Mouse (Mus musculus) erythroblast, embryonic 14.5 days (primary cell): ENCODE measurements around the gene Kdelr1. TPM values are rescaled to one million over a fixed set of nuclear protein-coding genes. Genes with fewer than 3 reads are reported as not detected.

ENCODE experiments used
- H3K27me3 ChIP-seq: 2 replicates; pipeline ENCODE4 v1.6.1; 2012; ENCODE audit warnings: inconsistent platforms; ENCODE audit not compliant: control insufficient read depth
- H3K36me3 ChIP-seq: 2 replicates; pipeline ENCODE4 v1.6.1; 2012; ENCODE audit warnings: mild to moderate bottlenecking, inconsistent platforms; ENCODE audit not compliant: control insufficient read depth
- H3K4me1 ChIP-seq: 2 replicates; pipeline ENCODE4 v1.6.1; 2012; ENCODE audit warnings: inconsistent platforms; ENCODE audit not compliant: control insufficient read depth
- H3K4me3 ChIP-seq: replicated peaks from 2 replicates; pipeline ENCODE3; 2012; ENCODE audit warnings: moderate library complexity, mild to moderate bottlenecking, inconsistent platforms
- H3K9me3 ChIP-seq: 2 replicates; pipeline ENCODE4 v1.6.1; 2012; ENCODE audit warnings: low read length, inconsistent platforms, mixed read lengths; ENCODE audit not compliant: control insufficient read depth
- GATA1 ChIP-seq: IDR thresholded peaks from 2 replicates; pipeline ENCODE4 v1.6.1; 2012; ENCODE audit warnings: low read length, inconsistent platforms, mixed read lengths
- TAL1 ChIP-seq: IDR thresholded peaks from 3 replicates; pipeline ENCODE4 v1.6.1; 2012; ENCODE audit warnings: low read length, inconsistent platforms, mixed read lengths
- polyA plus RNA-seq: library from polyadenylated mRNA; stranded (reverse); fragments of >175 nt; gene quantifications from 2 replicates; pipeline ENCODE4 v1.2.3, GENCODE M21; 2012

The Kdelr1 gene
- polyA plus RNA-seq, 1 experiment: 19.2 TPM

DNA sequence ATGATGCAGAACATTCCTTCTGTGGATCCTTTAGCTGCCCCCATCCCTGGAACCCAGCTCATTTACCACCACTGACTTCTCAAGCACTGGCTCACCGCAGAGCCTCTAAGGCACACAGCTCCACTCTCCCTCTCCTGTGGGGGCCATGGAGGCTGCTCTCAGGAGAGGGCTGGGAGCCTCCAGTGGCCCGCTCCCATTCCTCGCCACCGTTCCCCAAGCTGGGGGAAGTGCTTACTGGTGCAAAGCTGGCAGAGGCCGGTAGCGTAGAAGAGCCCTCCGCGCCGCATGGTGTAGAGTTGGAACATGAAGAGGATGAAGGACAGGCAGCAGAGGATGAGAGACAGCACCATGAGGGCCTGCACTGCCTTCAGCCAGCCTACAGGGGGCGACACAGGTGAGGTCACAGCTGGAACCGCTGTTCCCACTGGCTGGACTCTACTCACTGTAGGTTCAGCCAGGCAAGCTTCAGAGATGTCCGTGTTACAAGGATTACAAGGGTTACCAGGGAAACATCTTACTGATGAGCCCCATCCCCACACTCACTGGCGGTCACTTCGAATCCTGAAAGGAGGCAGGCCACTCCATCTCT is 46.6 kb downstream of the Kdelr1 start:
- Histone ChIP-seq H3K27me3 (no peaks in the 10 kb centered on the region), H3K36me3 (peaks cover 35% of the 10 kb centered on the region), H3K4me3 (no peak overlapping the region), H3K9me3 (no peaks in the 10 kb centered on the region; the same call in 1 of the 2 replicates), H3K4me1 (peaks cover 81% of the 10 kb centered on the region)
- TF ChIP-seq GATA1 (no peak), TAL1 (no peak)

DNA sequence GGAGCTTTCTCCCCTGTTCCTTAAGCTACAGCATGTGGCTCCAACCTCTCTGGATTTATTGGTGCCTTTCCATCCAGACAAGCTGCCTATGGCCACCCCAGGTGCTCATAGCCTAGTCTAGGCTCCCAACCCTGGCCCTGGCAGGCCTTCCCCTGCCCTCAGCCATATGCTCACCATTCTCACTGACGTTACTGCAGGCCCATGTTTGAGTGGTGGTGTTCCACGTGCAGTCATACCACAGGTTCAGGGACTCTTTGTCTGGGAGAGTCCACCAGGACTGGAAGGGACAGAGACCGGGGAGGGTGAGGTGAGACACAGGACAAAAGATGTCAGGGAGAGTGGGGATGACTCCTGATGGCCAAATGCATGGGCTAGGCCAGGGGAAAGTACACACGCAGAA is 47.2 kb downstream of the Kdelr1 start:
- H3K36me3 ChIP-seq: peaks cover 30% of the 10 kb centered on the region
- H3K4me1 ChIP-seq: peaks cover 86% of the 10 kb centered on the region
- no peaks in the 10 kb centered on the region; the same call in 1 of the 2 replicates for H3K9me3 ChIP-seq
- H3K4me3 ChIP-seq: peak overlapping the region; percentile 66
- H3K27me3 ChIP-seq: no peaks in the 10 kb centered on the region
- no peak for TF ChIP-seq GATA1
- no peak for TF ChIP-seq TAL1

DNA sequence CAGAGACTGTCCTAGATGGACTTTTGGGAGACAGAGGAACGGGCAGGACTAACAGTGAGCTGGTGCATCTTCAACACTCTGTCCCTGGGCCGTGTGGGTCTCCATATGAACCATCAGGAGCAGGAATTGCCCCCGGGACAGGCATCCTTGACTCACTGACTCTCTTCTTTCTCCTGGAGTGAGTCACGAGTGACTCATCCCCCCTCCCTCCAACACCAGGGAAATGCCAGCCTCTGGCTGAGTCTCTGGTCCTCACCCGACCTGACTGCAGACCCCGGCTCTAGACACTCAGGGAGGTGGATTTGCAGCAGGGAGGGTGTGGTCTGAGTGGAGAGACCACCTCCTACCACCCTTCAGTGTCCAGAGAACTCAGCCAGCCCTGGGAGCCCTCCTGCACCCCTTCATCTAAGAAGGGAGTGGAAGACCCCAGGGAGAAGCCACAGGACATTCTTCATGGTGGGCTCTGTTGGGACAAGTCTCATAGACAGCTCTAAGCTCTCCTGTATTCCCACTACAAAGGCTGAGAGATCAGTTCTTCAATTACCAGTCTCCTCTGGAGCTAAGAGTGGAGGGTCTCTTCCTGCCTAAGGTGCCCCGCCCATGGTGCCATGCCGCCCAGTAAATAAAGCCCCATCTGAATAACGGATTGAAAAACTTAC is 48.1 kb downstream of the Kdelr1 start:
- Histone ChIP-seq H3K4me3 (peak overlapping the region; percentile 66), H3K4me1 (peaks cover 82% of the 10 kb centered on the region), H3K27me3 (no peaks in the 10 kb centered on the region), H3K36me3 (peaks cover 26% of the 10 kb centered on the region), H3K9me3 (peaks cover 2% of the 10 kb centered on the region; the same call in 1 of the 2 replicates)
- TF ChIP-seq TAL1 (no peak), GATA1 (no peak)

DNA sequence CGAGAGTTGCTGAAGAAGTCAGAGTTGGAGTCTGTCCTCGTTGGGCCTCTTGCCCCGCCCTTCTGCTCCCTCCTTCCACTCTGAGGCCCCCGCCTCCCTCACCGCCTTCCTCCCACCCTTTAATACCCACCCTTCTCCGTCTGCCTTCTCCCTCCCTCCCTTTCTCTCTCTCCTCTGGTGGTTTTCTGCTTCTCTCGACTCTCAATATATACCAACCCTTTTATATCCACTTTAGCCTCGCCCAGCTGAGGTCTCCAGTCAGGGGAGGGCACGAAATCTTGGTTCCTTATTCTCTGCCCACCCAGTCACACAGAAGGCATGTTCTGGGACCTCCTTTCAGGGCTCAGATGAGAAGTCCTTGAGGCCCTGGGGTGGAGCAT is 48.7 kb downstream of the Kdelr1 start, which contains the start of gene Emp3:
Gene Emp3, minus strand, starts transcription at position 163 of the 380 bp plus-strand sequence.
- H3K36me3 ChIP-seq: peaks cover 22% of the 10 kb centered on the region
- peaks cover 77% of the 10 kb centered on the region for H3K4me1 ChIP-seq
- peak within 1 kb of the TSS; percentile 66 for H3K4me3 ChIP-seq
- H3K27me3 ChIP-seq: no peaks in the 10 kb centered on the region
- peaks cover 2% of the 10 kb centered on the region; the same call in 1 of the 2 replicates for H3K9me3 ChIP-seq
- TF ChIP-seq TAL1 (no peak), GATA1 (no peak)

DNA sequence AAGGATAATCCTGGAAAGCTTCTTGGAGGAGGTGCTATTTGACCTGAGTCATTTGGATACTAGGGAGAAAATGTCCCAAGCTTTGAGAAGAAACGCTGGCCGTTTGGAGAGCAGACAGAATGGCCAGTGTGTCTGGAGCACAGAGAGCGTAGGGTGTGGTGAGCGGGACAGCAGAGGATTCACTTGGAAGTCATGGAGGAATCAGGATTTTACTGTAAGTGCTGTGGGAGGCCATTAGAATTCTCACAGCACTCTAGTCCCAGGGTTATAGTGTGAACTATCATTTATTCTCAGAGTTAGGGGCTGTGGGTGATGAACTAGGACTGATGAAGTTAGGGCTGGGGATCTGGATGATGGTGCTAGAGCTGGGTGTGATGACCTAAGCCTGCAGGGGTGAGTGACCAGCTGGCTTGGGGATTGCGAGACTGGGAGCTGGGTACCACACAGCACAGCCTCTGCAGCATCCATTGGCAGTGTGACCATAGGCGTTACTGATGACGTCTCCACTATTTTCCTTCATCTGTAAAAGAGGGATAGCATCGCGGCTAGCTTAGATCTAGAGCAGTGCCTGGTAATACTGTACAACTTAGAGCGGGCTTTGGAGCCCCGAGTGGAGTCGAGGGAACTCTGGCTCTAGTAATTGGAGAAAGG is 49.5 kb downstream of the Kdelr1 start:
- H3K4me3 ChIP-seq: no peak overlapping the region
- TF ChIP-seq GATA1 (no peak), TAL1 (no peak)
- peaks cover 2% of the 10 kb centered on the region; the same call in 1 of the 2 replicates for H3K9me3 ChIP-seq
- peaks cover 68% of the 10 kb centered on the region for H3K4me1 ChIP-seq
- peaks cover 17% of the 10 kb centered on the region for H3K36me3 ChIP-seq
- H3K27me3 ChIP-seq: no peaks in the 10 kb centered on the region

DNA sequence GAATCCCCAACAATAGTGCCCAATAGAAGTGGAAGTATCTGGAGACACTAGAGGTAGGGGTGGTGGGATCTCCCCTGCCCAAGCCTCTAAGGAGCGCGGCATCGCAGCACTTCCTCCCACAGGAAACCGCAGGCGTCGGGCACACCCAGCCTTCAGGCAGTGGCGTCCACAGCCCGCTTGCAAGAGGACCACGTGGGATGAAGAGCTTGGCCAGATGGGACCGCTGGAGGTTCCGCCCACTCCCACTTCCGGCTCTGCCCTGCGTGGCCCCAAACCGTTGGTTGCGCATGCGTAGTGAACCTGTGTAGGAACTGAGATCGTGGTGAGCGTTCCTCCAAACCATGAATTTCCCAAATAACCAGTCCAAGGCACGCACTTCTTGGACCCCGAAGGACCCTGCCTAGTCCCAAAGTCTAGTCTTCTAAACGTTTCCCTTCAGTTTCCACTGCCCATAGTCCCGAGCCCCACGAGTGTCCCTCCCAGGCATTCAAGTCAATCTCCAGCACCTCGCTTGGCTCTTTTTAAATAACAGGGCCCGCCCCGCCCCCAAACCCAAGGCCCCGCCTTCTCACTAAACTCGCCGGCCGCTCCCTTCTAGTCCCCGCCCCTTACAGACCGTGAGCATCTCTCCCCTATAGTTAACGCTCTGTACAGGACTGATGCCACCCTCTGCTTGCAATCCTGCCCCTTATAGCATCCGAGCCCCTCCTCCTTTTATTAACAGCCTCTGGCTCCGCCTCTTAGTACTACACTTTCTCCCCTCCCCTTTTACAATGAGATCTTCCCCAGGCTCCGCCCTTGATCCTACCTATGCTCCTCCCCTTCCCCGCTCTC is 50.6 kb downstream of the Kdelr1 start:
- H3K36me3 ChIP-seq: peaks cover 7% of the 10 kb centered on the region
- TF ChIP-seq TAL1: no peak
- TF ChIP-seq GATA1: no peak
- H3K4me1 ChIP-seq: peaks cover 60% of the 10 kb centered on the region
- peaks cover 7% of the 10 kb centered on the region for H3K9me3 ChIP-seq
- peak overlapping the region; percentile 71 for H3K4me3 ChIP-seq
- H3K27me3 ChIP-seq: peaks cover 6% of the 10 kb centered on the region

DNA sequence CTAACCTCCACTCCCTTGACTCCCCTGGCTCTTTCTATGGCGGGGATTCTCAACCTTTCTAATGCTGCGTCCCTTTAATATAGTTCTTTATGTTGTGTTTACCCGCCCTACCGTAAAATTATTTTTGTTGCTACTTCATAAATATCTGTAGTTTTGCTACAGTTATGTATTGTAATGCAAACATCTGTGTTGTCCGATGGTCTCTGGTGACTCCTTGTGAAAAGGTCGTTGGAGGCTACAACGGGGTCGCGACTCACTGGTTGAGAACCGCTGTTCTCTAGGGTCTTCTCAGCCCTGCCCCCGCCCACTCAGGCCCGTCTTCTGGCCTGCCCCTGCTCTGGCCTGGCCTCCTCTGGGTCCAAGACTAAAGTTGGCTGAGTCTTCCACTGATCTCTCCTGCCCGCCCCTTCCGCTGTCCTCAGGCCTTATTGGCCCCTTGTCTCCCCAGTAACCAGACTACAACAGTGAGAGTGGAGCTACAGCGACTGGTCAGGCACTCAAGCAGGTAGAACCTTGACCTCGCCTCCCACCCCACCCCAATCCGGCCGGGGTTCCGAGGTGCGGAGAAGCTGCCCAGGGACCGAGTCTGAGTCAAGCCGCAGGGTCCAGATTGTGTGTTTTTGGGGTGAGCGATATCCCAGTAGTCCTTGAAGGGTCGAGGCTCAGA is 51.3 kb downstream of the Kdelr1 start, which contains the start of gene Ccdc114:
Gene Ccdc114, plus strand, starts transcription at position 311 of the 667 bp plus-strand sequence.
- Histone ChIP-seq H3K36me3 (peaks cover 5% of the 10 kb centered on the region), H3K4me1 (peaks cover 59% of the 10 kb centered on the region), H3K9me3 (peaks cover 7% of the 10 kb centered on the region), H3K27me3 (peaks cover 9% of the 10 kb centered on the region), H3K4me3 (peak within 1 kb of the TSS; percentile 71)
- TF ChIP-seq GATA1 (no peak), TAL1 (no peak)

DNA sequence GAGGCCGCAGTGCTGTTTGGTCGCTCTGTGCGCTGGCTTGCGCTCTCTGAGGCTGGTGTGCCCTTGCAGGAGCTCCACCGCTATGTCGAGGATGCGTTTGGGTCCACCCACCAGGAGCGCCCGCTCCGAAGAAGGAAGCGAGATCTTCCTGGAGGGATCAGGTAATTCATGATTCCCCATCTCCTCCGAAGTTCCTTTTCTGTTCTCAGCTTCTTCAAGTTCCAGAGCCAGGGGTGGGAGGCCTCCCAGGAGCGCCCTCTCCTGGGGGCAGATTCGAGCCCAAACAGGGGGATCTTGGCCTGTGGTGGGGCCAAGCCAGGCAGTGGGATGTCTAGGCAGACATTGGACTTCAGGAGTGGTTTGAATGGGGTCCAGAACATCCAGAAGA is 51.9 kb downstream of the Kdelr1 start:
- H3K4me1 ChIP-seq: peaks cover 54% of the 10 kb centered on the region
- peaks cover 7% of the 10 kb centered on the region for H3K9me3 ChIP-seq
- peaks cover 13% of the 10 kb centered on the region for H3K27me3 ChIP-seq
- no peaks in the 10 kb centered on the region for H3K36me3 ChIP-seq
- peak overlapping the region; percentile 71 for H3K4me3 ChIP-seq
- no peak for TF ChIP-seq TAL1
- TF ChIP-seq GATA1: no peak
